Mouse (Mus musculus) erythroid progenitor cell, adult 5-6 weeks (primary cell): ENCODE measurements around the gene Gm20388. TPM values are rescaled to one million over a fixed set of nuclear protein-coding genes. Genes with fewer than 3 reads are reported as not detected.
A peak's percentile ranks its signal among the peaks of the same experiment; 100 is the strongest.

Source experiments
- ATAC-seq: replicated peaks from 2 replicates; pipeline ENCODE4 v1.8.0; 2016; ENCODE audit warnings: moderate number of reproducible peaks, mild to moderate bottlenecking, moderate TSS enrichment, inconsistent platforms; ENCODE audit not compliant: poor library complexity, low FRiP score, severe bottlenecking
- total RNA-seq, 2 experiments: library from RNA; stranded (forward) in 1 of 2; stranded (reverse) in 1 of 2; fragments of 150-400 nt in 1 of 2; fragments of 186-747, 209-891 nt in 1 of 2; gene quantifications; 2 replicates each; pipeline versions ENCODE4 v1.2.3 to v1.2.4; 2015 to 2017; ENCODE audit warnings: low replicate concordance in 2 of 2

The Gm20388 gene
- total RNA-seq, 2 experiments from 2014 or later = 4.2 TPM; not detected in 1

GRCm38 (mm10) chr8:122376365-122377231, 2466.0 kb downstream of the Gm20388 start, which contains the start of gene Zc3h18:
Zc3h18 (plus strand) TSS chr8:122376609.
- ATAC-seq = peak; percentile 96

- ATAC-seq = no peak
Observed at GRCm38 (mm10) chr8:122383039-122383438, 2472.4 kb downstream of the Gm20388 start.

- no peak for ATAC-seq
Observed at GRCm38 (mm10) chr8:122389357-122389756, 2478.7 kb downstream of the Gm20388 start.

- ATAC-seq = no peak
Observed at GRCm38 (mm10) chr8:122390758-122391157, 2480.1 kb downstream of the Gm20388 start.

GRCm38 (mm10) chr8:122393717-122394116, 2483.1 kb downstream of the Gm20388 start:
- no peak for ATAC-seq

GRCm38 (mm10) chr8:122395291-122395690, 2484.7 kb downstream of the Gm20388 start:
- no peak for ATAC-seq

- no peak for ATAC-seq
Observed at GRCm38 (mm10) chr8:122398186-122398585, 2487.5 kb downstream of the Gm20388 start.

GRCm38 (mm10) chr8:122405146-122405805, 2494.6 kb downstream of the Gm20388 start:
- ATAC-seq = no peak

- ATAC-seq = no peak
Observed at GRCm38 (mm10) chr8:122407678-122408077, 2497.0 kb downstream of the Gm20388 start.

GRCm38 (mm10) chr8:122414311-122414710, 2503.7 kb downstream of the Gm20388 start:
- ATAC-seq = no peak

- ATAC-seq = no peak
Observed at GRCm38 (mm10) chr8:122415554-122415953, 2504.9 kb downstream of the Gm20388 start.

GRCm38 (mm10) chr8:122419881-122420555, 2509.4 kb downstream of the Gm20388 start:
- no peak for ATAC-seq

- ATAC-seq = no peak
Observed at GRCm38 (mm10) chr8:122421376-122422070, 2510.9 kb downstream of the Gm20388 start, which contains the start of gene Il17c. Il17c (plus strand) TSS chr8:122422020.

- no peak for ATAC-seq
Observed at GRCm38 (mm10) chr8:122423217-122423616, 2512.6 kb downstream of the Gm20388 start.

GRCm38 (mm10) chr8:122423659-122424058, 2513.0 kb downstream of the Gm20388 start:
- ATAC-seq = no peak

- ATAC-seq = no peak
Observed at GRCm38 (mm10) chr8:122426145-122426544, 2515.5 kb downstream of the Gm20388 start.

- ATAC-seq = no peak
Observed at GRCm38 (mm10) chr8:122427607-122428006, 2517.0 kb downstream of the Gm20388 start.

- no peak for ATAC-seq
Observed at GRCm38 (mm10) chr8:122428163-122428562, 2517.5 kb downstream of the Gm20388 start.

GRCm38 (mm10) chr8:122430058-122430636, 2519.5 kb downstream of the Gm20388 start:
- ATAC-seq = no peak
